Comparison of ENCODE assay signal across 18 mouse cellular contexts in genomic region chr14:57417187-57417586, GRCm38 (mm10). TPM values are rescaled to one million over a fixed set of nuclear protein-coding genes. Genes with fewer than 3 reads are reported as not detected.
DNase-seq lines count a peak whose midpoint lies in the region; ATAC-seq and TF ChIP-seq lines count a peak whose summit lies in the region.
"Had no signal": no experiment of that assay in that cellular context is flagged by ENCODE, and none has a peak within 500 bp of the region (broad histone marks: within the 10 kb centered on the region; RNA-seq: fewer than 3 reads in every experiment).

No protein-coding gene starts in this region.

- no peaks in the 10 kb centered on the region for H3K36me3 ChIP-seq in intestine, embryonic 14.5 days (ENCODE audit: control insufficient read depth, insufficient read depth, low read length)
- no peaks in the 10 kb centered on the region for H3K36me3 ChIP-seq in intestine, postnatal 0 days (ENCODE audit: control insufficient read depth, insufficient read depth)
- no peaks in the 10 kb centered on the region for H3K36me3 ChIP-seq in lung, postnatal 0 days (ENCODE audit: insufficient read depth, low read length)
- H3K36me3 ChIP-seq in midbrain, embryonic 14.5 days (ENCODE audit: control insufficient read depth, insufficient read depth, low read length) = no peaks in the 10 kb centered on the region
- H3K36me3 ChIP-seq: embryonic facial prominence, embryonic 10.5 days; heart, embryonic 12.5 days; hindbrain, embryonic 10.5 days had no signal

- no peaks in the 10 kb centered on the region for H3K4me1 ChIP-seq in intestine, embryonic 14.5 days (replicated peaks; ENCODE audit: control insufficient read depth, insufficient read depth, low read length)
- no peaks in the 10 kb centered on the region; the same call in 1 of the 2 replicates for H3K4me1 ChIP-seq in intestine, postnatal 0 days (replicated peaks; ENCODE audit: control insufficient read depth, insufficient read depth, low read length)
- H3K4me1 ChIP-seq in lung, postnatal 0 days (ENCODE audit: insufficient read depth, low read depth, low read length) = no peaks in the 10 kb centered on the region
- H3K4me1 ChIP-seq in midbrain, embryonic 14.5 days (ENCODE audit: control insufficient read depth, insufficient read depth, low read length) = no peaks in the 10 kb centered on the region
- H3K4me1 ChIP-seq: forebrain, embryonic 13.5 days; heart, embryonic 12.5 days; hindbrain, embryonic 10.5 days had no signal

- DNase-seq in intestine, embryonic 14.5 days (ENCODE audit: low spot score) = peak; percentile 42
- peak; percentile 13 for DNase-seq in lung, postnatal 0 days (ENCODE audit: low spot score)
- no peak for DNase-seq in lung, adult 18-20 months
- DNase-seq in midbrain, embryonic 14.5 days = no peak
- DNase-seq in right cerebral cortex, adult 2 months (ENCODE audit: low spot score in 2 of 2) = no peak
- DNase-seq: adrenal gland, adult 8-10 months; adrenal gland, postnatal 36 days; cerebellum, adult 2 months; cerebellum, postnatal 14 days; forebrain, postnatal 0 days; gastrocnemius, postnatal 14 days had no signal

- ATAC-seq in intestine, embryonic 14.5 days (replicated peaks; ENCODE audit: low FRiP score, low TSS enrichment, low read depth) = no peak
- ATAC-seq in intestine, postnatal 0 days = no peak
- no peak for ATAC-seq in lung, postnatal 0 days
- ATAC-seq in megakaryocyte, adult 5-6 weeks (ENCODE audit: poor library complexity, severe bottlenecking) = peak; percentile 64
- no peak for ATAC-seq in midbrain, embryonic 14.5 days (ENCODE audit: low FRiP score, low TSS enrichment)
- ATAC-seq: forebrain, embryonic 13.5 days; forebrain, postnatal 0 days had no signal

- no peak overlapping the region for H3K4me3 ChIP-seq in intestine, embryonic 14.5 days (ENCODE audit: low read depth, low read length)
- H3K4me3 ChIP-seq in intestine, postnatal 0 days (ENCODE audit: low read depth, low read length) = no peak overlapping the region
- no peak overlapping the region for H3K4me3 ChIP-seq in lung, postnatal 0 days (ENCODE audit: low read depth, low read length)
- no peak overlapping the region for H3K4me3 ChIP-seq in midbrain, embryonic 14.5 days (replicated peaks; ENCODE audit: low read depth, low read length)
- H3K4me3 ChIP-seq: embryonic facial prominence, embryonic 10.5 days; forebrain, embryonic 13.5 days; heart, embryonic 12.5 days; hindbrain, embryonic 10.5 days had no signal

- H3K4me2 ChIP-seq in intestine, embryonic 14.5 days (ENCODE audit: low read length) = no peak overlapping the region
- no peak overlapping the region for H3K4me2 ChIP-seq in intestine, postnatal 0 days (replicated peaks; ENCODE audit: low read depth)
- H3K4me2 ChIP-seq in lung, postnatal 0 days (replicated peaks; ENCODE audit: low read depth, low read length) = no peak overlapping the region
- no peak overlapping the region for H3K4me2 ChIP-seq in midbrain, embryonic 14.5 days (ENCODE audit: low read length)
- H3K4me2 ChIP-seq: forebrain, embryonic 13.5 days; heart, embryonic 12.5 days; hindbrain, embryonic 14.5 days had no signal

- H3K27ac ChIP-seq in intestine, embryonic 14.5 days (ENCODE audit: low read depth) = no peak overlapping the region
- H3K27ac ChIP-seq in intestine, postnatal 0 days (ENCODE audit: low read depth, low read length) = no peak overlapping the region
- no peak overlapping the region for H3K27ac ChIP-seq in lung, postnatal 0 days (ENCODE audit: low read length)
- no peak overlapping the region for H3K27ac ChIP-seq in midbrain, embryonic 14.5 days (replicated peaks; ENCODE audit: low read depth, low read length)
- H3K27ac ChIP-seq: embryonic facial prominence, embryonic 10.5 days; forebrain, embryonic 13.5 days; hindbrain, embryonic 10.5 days; hindbrain, embryonic 14.5 days had no signal

- H3K9ac ChIP-seq in intestine, embryonic 14.5 days (ENCODE audit: low read length) = no peak overlapping the region
- no peak overlapping the region for H3K9ac ChIP-seq in intestine, postnatal 0 days (ENCODE audit: low read depth, low read length)
- H3K9ac ChIP-seq in lung, postnatal 0 days (replicated peaks; ENCODE audit: low read depth) = no peak overlapping the region
- no peak overlapping the region for H3K9ac ChIP-seq in midbrain, embryonic 14.5 days (replicated peaks; ENCODE audit: low read length)
- H3K9ac ChIP-seq: forebrain, embryonic 13.5 days; forebrain, postnatal 0 days; heart, embryonic 12.5 days; hindbrain, embryonic 14.5 days had no signal

- no peak for TF ChIP-seq EP300 in lung, postnatal 0 days (IDR thresholded peaks at IDR 0.05)

- no peak for TF ChIP-seq CTCF in intestine, postnatal 0 days (IDR thresholded peaks at IDR 0.05; ENCODE audit: low read depth)
- no peak for TF ChIP-seq CTCF in lung, postnatal 0 days (IDR thresholded peaks at IDR 0.05)

- H3K27me3 ChIP-seq in intestine, embryonic 14.5 days (replicated peaks; ENCODE audit: control insufficient read depth, insufficient read depth, low read length) = no peaks in the 10 kb centered on the region
- H3K27me3 ChIP-seq in intestine, postnatal 0 days (replicated peaks; ENCODE audit: control insufficient read depth, insufficient read depth, low read length) = no peaks in the 10 kb centered on the region
- H3K27me3 ChIP-seq in lung, postnatal 0 days (replicated peaks; ENCODE audit: insufficient read depth, low read length) = no peaks in the 10 kb centered on the region
- H3K27me3 ChIP-seq in midbrain, embryonic 14.5 days (ENCODE audit: control insufficient read depth, insufficient read depth, low read length) = no peaks in the 10 kb centered on the region
- H3K27me3 ChIP-seq: forebrain, embryonic 13.5 days had no signal

- H3K9me3 ChIP-seq in intestine, embryonic 14.5 days (ENCODE audit: control insufficient read depth, low read length) = no peaks in the 10 kb centered on the region
- H3K9me3 ChIP-seq in intestine, postnatal 0 days (ENCODE audit: control insufficient read depth) = no peaks in the 10 kb centered on the region
- no peaks in the 10 kb centered on the region for H3K9me3 ChIP-seq in lung, postnatal 0 days (ENCODE audit: low read length)
- no peaks in the 10 kb centered on the region for H3K9me3 ChIP-seq in midbrain, embryonic 14.5 days (ENCODE audit: control insufficient read depth, low read length)
- H3K9me3 ChIP-seq: embryonic facial prominence, embryonic 10.5 days; forebrain, embryonic 13.5 days; heart, embryonic 12.5 days; hindbrain, embryonic 10.5 days had no signal

- 84% methylated on average over 2 of the region's 2 CpGs for WGBS in intestine, embryonic 14.5 days
- 62% methylated on average over 2 of the region's 2 CpGs for WGBS in intestine, postnatal 0 days
- 83% methylated on average over 2 of the region's 2 CpGs for WGBS in lung, postnatal 0 days
- WGBS in midbrain, embryonic 14.5 days = 90% methylated on average over 2 of the region's 2 CpGs

RNA-seq across cellular contexts. Expression of gene Ift88, which starts 6.7 kb away (rescaled TPM):
- polyA plus RNA-seq in intestine, embryonic 14.5 days (2014; fragmentation: Nextera tagmentation; extraction: Ambion mirVana) = 13.0 and 17.1 TPM in 2 replicates
- 5.1 and 5.2 TPM in 2 replicates for polyA plus RNA-seq in intestine, postnatal 0 days (2015; fragmentation: Nextera tagmentation; extraction: Ambion mirVana)
- 11.0 and 14.8 TPM in 2 replicates for polyA plus RNA-seq in lung, postnatal 0 days (2015; fragmentation: Nextera tagmentation; extraction: Ambion mirVana)
- 1.6 and 3.1 TPM in 2 replicates for total RNA-seq in megakaryocyte, adult 5-6 weeks (2015)
- total RNA-seq in megakaryocyte, adult 5-6 weeks (2017) = 2.7 and 3.0 TPM in 2 replicates
- 20.7 and 27.3 TPM in 2 replicates for polyA plus RNA-seq in midbrain, embryonic 14.5 days (2014; fragmentation: Nextera tagmentation; extraction: Ambion mirVana)

RNA-seq across cellular contexts. Expression of gene Cryl1, which starts 18.9 kb away (rescaled TPM):
- 61.9 and 66.7 TPM in 2 replicates for polyA plus RNA-seq in intestine, embryonic 14.5 days (2014; fragmentation: Nextera tagmentation; extraction: Ambion mirVana)
- polyA plus RNA-seq in intestine, postnatal 0 days (2015; fragmentation: Nextera tagmentation; extraction: Ambion mirVana) = 153 and 173 TPM in 2 replicates
- polyA plus RNA-seq in lung, postnatal 0 days (2015; fragmentation: Nextera tagmentation; extraction: Ambion mirVana) = 16.0 and 17.5 TPM in 2 replicates
- 38.1 and 40.5 TPM in 2 replicates for total RNA-seq in megakaryocyte, adult 5-6 weeks (2015)
- 35.8 and 36.3 TPM in 2 replicates for total RNA-seq in megakaryocyte, adult 5-6 weeks (2017)
- polyA plus RNA-seq in midbrain, embryonic 14.5 days (2014; fragmentation: Nextera tagmentation; extraction: Ambion mirVana) = 6.7 and 8.7 TPM in 2 replicates

Comparison
In these comparisons a context has a peak if more than half of its experiments do, and no peak if none do; other contexts are left out.
1. DNase-seq: peak in intestine, embryonic 14.5 days (single experiment) and lung, postnatal 0 days (single experiment); none in lung, adult 18-20 months (0 of 2), midbrain, embryonic 14.5 days (single experiment) and right cerebral cortex, adult 2 months (0 of 2).